Mouse (Mus musculus) E14TG2a.4 (cell line): Measurements from ENCODE around the gene Cabp5.
"Not testable (repeated sequence)": the region's sequence is repeated elsewhere in the genome, so short reads cannot be mapped to it uniquely, and the experiment has no call there.

ENCODE experiments used
- H3K27me3 ChIP-seq: 2 replicates; pipeline ENCODE4 v1.6.1; 2014; ENCODE audit warnings: low read length, control low read depth; ENCODE audit not compliant: insufficient read depth
- H3K36me3 ChIP-seq: 2 replicates; pipeline ENCODE4 v1.6.1; 2014; ENCODE audit warnings: low read length, control low read depth; ENCODE audit not compliant: insufficient read depth
- H3K4me1 ChIP-seq: replicated peaks from 2 replicates; pipeline ENCODE4 v1.6.1; 2014; ENCODE audit warnings: low read depth, low read length, control low read depth
- H3K4me3 ChIP-seq: replicated peaks from 2 replicates; pipeline ENCODE4 v1.5.1; 2014; ENCODE audit warnings: mild to moderate bottlenecking, low read length
- H3K9me3 ChIP-seq: 2 replicates; pipeline ENCODE4 v1.6.1; 2014; ENCODE audit warnings: low read length, control low read depth
- CTCF ChIP-seq: conservative IDR thresholded peaks from 2 replicates; pipeline ENCODE4 v1.5.1; 2014; ENCODE audit warnings: low read length
- NANOG ChIP-seq: IDR thresholded peaks from 2 replicates; pipeline ENCODE4 v1.6.1; 2014; ENCODE audit warnings: borderline replicate concordance, low read length, mixed read lengths
- POU5F1 ChIP-seq: IDR thresholded peaks from 2 replicates; pipeline ENCODE4 v1.6.1; 2014; ENCODE audit warnings: low read length, borderline replicate concordance

Gene Cabp5

GRCm38 (mm10) chr7:13397832-13398231 lies at the start of gene Cabp5:
Cabp5 (plus strand) TSS chr7:13398132.
- no peaks in the 10 kb centered on the region for H3K4me1 ChIP-seq
- H3K4me3 ChIP-seq = no peak within 1 kb of the TSS

DNA sequence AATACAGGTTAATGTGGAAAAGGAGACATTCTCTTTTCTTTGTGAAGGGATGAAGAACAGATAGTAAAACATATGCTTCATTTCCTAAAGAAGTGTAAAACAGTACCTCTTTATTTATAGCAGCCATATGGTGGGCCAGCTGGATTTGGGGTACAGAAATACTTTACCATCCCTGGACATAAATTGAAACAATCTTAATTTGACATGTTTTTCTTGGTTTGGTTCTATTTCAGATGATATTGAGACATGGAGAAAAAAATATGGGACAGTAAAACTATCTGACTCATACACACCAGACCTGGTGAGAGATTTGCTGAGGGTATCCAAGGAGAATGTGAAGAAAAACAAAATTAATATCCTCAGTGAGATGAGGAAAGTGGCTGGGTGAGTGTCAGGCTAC lies 42.0 kb upstream of the Cabp5 start:
- Histone ChIP-seq H3K36me3 (peaks cover 5% of the 10 kb centered on the region; the same call in 1 of the 2 replicates), H3K27me3 (no peaks in the 10 kb centered on the region), H3K4me3 (no peak overlapping the region), H3K9me3 (peaks cover 8% of the 10 kb centered on the region), H3K4me1 (no peaks in the 10 kb centered on the region)
- TF ChIP-seq POU5F1 (no peak), CTCF (no peak), NANOG (no peak)

More at GRCm38 (mm10) chr7:13397832-13398231, at the start of gene Cabp5:
- Histone ChIP-seq H3K9me3 (no peaks in the 10 kb centered on the region), H3K36me3 (no peaks in the 10 kb centered on the region), H3K27me3 (no peaks in the 10 kb centered on the region)
- no peak for TF ChIP-seq POU5F1
- TF ChIP-seq NANOG = no peak
- no peak for TF ChIP-seq CTCF

- no peaks in the 10 kb centered on the region for H3K9me3 ChIP-seq
- TF ChIP-seq CTCF = no peak
- TF ChIP-seq POU5F1 = no peak
- no peak for TF ChIP-seq NANOG
- H3K4me3 ChIP-seq = no peak overlapping the region
- H3K36me3 ChIP-seq = no peaks in the 10 kb centered on the region
- no peaks in the 10 kb centered on the region for H3K27me3 ChIP-seq
- no peaks in the 10 kb centered on the region for H3K4me1 ChIP-seq
These were observed 17.3 kb upstream of the Cabp5 start for GRCm38 (mm10) chr7:13380588-13380987.

GRCm38 (mm10) chr7:13450541-13450940 lies 52.6 kb downstream of the Cabp5 start, which contains the start of gene Bsph1:
Bsph1 (plus strand) TSS chr7:13450841.
- H3K27me3 ChIP-seq, H3K4me3 ChIP-seq, H3K9me3 ChIP-seq, H3K36me3 ChIP-seq, H3K4me1 ChIP-seq: not testable (repeated sequence)
